Mouse (Mus musculus): Measurements from ENCODE around the gene Vgll4.
"Not testable (repeated sequence)": the region's sequence is repeated elsewhere in the genome, so short reads cannot be mapped to it uniquely, and the experiment has no call there.

The Vgll4 gene

DNA sequence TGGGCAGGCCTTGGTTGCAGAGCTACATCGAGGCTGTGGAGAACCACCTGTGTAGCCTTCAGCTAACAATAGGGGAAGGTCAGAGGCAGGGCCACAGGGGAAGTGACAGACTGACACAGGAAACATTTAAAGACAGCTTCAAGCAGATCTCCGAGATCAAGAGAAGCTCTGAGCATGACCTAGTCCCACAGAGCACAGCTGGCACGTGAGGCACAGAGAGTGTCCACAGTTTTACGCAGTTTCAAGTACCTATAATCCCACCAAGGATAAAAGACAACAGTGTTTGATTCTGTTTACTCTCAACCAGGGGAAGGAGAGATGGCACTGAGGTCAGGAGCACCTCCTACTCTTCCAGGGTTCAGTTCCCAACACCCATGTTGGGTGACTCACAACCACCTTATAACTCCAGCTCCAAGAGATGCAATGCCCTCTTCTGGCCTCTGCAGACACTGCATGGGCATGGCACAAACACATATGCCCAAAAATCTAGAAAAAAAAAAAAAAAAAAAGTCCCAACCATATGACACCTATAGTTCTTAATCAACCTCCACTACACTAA is 75.2 kb downstream of the Vgll4 start:
- DNase-seq (ENCODE audit: low read depth, low spot score), result peak; percentile 72

DNA sequence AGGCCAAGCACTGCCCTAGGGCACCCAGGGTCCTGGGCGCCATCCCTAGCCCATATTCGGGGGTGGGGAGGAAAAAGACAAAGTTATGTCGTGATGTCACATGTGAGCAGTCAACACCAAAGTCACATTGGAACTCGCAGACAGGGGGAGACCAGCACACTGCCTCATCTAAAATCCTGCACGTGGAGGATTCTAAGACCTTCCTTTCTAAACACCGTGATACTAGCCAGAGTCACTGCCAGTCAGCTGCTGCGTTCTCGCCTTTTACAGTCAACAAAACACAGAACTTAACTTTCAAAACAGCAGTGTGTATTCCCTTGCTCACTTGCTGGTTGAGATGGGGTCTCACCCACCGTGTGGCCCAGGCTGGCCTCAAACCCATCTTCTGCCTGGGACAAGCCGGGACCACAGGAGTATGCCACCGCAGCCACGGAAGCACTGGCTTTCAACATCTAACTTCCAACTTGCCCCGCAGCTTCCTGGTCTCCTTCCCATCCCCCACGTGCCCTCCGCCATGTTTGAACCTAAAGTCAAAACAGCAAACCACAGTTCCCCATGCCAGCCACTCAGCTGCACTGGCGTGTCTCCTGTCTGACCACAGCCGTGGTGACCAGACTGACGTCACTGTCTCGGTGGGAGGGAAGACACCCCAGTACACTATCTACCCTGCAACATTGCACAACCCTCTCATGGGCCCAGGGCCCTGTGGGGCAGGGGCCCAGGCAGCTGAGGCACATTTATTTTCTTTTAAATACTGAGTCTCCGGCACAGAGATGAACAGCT is 76.2 kb downstream of the Vgll4 start:
- peak; percentile 88 for DNase-seq (ENCODE audit: low read depth, low spot score)

DNA sequence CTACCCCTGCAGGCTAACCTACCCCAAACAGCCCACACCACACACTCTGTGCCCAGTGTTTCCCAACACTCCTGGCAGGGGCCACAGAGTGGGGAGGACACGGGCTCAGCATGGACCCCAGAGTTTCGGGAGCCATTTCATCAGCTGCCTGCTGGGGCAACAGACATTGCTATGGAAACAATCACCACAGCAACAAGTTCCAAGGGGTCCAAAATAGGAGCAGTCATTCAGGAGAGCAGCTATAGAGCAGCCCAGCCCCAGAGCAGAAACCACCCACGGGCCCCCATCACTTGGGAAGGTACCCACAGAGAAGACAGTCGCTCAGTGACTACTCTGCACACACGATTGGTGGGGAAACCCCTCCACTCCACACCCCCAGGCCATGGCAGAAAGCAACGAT is 77.4 kb downstream of the Vgll4 start:
- DNase-seq (ENCODE audit: low read depth, low spot score), result peak; percentile 70

DNA sequence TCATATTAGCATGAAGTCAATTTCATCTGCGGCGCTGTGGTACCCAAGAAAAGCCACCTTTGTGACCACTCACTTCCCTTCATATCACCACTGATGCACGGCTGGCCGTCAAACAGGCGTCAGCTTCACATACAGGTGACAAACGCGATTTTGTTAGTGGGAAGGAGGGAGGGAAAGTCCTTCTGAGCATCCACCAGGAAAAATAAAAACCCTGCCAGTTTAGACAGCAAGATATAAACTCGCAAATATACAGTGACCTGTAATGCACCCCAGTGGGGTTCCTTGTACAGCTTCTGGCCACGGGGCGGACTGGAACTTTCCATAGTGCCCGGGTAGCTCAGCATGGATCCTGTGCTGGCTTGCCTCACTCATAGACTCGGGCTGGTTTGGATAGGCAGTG is 78.0 kb downstream of the Vgll4 start:
- no peak for DNase-seq (ENCODE audit: low read depth, low spot score)

DNA sequence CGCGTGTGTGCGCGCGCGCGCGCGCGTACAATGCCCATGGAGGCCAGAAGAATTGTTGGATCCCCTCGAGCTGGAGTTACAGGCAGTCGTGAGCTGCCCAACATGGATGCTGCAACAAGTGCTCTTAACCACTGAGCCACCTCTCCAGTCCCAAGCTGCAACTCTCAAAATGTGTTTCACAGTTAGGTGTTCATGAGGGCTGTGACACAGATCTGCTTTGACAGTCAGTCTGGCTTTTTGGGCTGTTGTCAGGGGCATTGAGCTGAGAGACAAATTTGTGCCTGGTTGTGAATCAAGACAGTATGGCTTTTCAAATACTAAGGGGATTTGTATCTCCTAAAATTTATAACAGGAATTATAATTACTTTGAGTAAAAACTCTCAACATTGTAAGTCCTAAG is 78.5 kb downstream of the Vgll4 start:
- DNase-seq (ENCODE audit: low read depth, low spot score), result no peak

DNA sequence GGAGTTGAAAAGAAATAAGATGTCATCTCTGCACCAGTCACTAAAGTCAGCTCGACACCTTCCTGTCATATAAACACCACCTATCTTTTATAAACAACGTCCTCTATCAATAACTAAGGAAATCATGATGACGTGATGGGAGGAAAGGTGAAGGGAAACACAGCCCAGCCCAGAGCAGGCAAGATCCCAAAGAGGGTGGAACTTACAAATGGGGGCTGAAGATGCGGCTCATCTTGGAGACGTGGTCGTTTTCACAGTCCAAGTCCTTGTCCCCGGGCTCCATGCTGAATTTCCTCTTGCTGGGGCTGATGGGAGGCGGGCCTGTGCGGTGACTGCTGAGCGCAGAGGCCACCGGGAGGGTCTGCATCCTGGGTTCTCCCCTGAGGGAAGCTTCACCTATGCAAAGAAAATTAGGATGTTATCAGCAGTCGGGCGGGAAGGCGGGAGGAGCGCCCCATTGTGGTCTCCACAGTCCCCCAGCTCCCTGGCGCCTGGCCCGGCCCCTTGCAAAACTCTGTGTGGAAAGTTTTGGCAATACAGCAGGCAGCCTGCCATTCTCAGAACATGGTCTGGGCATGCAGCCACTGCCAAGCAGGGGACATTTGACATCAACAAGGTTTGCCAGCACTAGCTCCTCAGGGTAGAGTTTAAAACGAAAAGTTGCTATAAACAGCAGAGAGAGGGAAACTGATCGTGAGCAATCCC is 79.2 kb downstream of the Vgll4 start:
- DNase-seq (ENCODE audit: low read depth, low spot score), result no peak

DNA sequence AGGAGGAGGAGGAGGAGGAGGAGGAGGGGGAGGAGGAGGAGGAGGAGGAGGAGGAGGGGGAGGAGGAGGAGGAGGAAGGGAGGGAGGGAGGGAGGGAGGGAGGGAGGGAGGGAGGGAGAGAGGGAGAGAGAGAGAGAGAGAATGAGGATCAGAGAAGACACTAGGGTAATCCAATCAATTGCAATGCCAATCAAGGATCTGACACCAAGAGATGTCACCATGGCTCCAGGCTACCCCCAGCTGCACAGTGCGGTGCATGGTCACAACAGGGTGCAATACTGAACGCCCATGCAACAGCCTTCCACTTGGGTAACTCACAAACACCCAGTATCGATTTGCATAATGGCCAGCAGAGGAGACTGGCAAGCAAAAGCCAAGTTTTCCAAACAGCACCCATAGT is 79.8 kb downstream of the Vgll4 start:
- not testable (repeated sequence) for DNase-seq (ENCODE audit: low read depth, low spot score)

DNA sequence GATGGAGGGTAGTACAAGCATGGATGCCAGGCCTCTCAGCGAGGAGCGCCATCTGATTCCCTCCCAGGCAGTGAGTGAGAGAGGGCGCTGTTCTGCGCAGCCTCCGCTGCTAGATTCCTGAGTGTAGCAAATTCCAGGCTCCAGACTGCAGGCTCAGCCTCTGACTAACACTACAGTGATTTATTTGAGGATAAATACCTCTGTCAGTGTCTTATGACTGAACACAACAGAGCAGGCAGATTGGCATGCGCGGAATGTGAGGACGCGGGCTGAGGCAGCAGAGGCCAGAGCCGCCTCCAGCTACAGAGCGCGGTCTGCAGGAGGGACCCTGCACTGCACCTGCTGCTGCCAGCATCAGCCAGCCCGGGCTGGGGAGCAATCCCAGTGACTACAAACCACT is 80.9 kb downstream of the Vgll4 start:
- no peak for DNase-seq (ENCODE audit: low read depth, low spot score)

DNA sequence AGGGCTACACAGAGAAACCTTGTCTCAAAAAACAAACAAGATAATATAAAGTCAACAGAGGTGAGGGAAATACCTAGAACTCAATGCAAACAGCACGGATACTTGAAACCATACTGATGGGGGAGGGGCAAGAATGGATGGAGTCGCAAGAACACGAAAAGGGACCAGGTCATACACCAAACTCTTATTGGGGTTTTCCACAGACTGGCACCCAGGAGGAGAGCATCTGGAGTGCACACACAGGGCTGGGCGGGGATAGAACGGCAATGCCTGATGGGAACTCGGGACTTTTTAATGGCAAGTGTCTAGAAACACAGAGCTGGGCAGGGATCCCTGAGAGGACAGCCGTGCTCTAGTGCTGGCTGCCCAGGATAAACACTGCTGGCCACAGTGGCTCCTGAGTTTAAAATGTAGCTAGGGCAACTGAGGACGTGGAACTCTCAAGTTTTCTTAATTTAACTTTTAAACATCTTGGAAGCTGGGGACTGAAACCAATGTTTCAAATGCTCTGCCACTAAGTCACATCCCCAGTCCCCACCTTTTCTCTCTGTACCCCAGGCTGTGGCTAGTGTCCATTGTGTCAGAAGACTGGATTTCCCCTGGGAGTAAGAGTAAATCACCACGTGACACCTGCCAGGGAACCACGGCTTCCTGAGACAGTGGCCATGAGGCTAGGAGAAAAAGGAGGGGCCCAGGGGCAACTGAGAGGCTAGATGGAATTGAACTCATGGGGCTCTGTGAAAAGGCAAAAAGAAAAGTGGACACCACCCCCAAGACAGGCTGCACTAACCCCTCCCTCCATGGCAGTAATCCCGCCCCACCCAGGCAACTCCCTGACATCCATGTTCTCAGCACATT is 83.1 kb downstream of the Vgll4 start:
- no peak for DNase-seq (ENCODE audit: low read depth, low spot score)

DNA sequence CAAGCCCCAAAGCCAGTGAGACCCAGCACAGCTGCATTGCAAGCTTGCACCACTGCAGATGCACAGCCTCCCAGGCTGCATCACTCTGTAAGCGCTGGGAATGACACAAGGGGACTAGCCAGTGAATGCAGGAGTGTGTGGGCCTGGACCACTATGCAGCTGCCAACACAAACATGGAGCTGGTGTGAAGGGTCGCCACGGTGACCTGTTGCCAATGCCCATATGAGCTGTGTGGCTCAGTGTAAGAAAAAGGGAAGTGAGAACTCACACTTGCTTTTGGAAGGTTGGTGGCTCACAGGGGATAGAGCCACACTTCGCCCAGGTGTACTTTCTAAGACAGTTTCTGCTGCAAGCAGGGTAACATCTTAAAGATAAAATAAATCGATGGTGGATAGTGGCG is 83.8 kb downstream of the Vgll4 start:
- no peak for DNase-seq (ENCODE audit: low read depth, low spot score)

DNA sequence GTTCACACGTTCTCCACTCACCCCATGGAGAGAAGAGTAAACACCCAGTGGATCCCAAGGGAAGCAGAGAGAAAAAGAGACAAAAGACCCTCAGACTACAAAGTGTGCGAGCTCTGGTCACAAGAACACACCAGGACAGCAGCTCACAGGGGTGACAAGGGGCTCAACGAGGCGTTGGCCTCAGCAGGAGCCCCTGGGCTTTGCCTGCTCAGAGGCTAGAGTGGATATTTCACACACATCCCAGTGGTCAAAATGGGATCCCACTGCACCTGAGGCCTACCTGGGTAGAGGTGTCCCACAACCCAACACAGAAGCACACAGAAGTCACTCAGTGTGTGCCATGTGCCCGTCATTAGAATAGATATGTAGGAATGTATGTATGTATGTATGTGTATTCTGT is 84.7 kb downstream of the Vgll4 start:
- no peak for DNase-seq (ENCODE audit: low read depth, low spot score)

DNA sequence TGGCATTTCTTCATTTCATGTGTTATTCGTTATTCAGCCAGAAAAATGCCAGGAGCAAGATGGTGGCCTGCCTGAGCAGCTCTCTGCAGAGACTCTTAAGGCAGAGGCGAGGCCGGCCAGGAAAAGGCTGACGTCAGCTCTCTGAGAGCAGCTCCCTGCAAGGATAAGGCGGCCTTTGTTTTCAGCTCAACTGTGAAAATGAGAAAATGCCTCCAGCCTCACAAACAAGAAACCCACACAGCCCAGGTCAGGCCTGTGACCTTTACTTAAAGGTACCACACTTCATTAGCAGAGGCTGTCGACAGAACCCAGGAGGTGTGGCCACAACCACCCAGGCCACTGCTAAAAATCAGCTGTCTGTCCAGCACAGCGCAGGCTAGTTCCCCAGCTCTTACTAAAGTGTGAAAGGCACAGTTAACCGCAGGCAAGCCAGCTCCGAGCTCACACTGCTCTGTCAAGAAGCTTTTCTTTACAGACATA is 86.5 kb downstream of the Vgll4 start:
- peak; percentile 47 for DNase-seq (ENCODE audit: low read depth, low spot score)

DNA sequence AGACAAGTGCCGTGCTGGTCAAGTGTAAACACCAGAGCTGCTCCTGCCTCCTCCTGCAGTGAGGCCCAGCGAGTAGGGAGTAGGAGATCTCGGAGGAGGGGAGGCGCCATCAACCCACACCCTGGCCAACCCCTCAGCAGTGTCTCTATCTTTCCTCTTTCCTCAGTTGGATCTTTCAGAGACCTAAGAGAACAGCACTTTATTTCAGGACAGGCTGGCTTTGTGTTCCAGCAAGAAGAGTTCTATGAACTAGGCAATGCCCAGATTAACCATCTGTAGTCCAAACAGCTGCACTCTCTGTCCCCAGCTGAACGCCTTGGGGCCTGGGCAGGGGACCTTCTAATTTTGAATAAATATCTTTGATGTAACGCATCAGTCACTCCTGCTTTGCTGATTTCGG is 87.1 kb downstream of the Vgll4 start:
- no peak for DNase-seq (ENCODE audit: low read depth, low spot score)

DNA sequence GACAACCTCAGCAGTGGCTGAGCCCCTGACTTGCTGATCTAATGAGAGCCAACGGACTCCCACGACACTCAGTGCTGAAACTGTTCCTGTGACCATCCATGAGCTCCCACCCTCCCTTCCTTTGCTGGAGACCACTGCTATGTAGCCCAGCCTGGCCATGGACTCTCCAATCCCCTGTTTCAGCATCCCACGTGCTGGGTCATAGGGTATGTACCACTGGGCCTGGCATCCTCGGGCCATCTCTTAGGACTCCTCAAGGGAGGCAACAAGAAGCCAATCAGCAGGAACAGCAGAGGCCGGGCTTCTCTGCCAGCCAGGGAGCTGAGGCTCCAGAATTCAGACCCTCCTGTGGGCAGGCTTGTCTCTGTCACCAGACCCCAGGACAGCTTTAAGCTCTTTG is 87.6 kb downstream of the Vgll4 start:
- no peak for DNase-seq (ENCODE audit: low read depth, low spot score)

DNA sequence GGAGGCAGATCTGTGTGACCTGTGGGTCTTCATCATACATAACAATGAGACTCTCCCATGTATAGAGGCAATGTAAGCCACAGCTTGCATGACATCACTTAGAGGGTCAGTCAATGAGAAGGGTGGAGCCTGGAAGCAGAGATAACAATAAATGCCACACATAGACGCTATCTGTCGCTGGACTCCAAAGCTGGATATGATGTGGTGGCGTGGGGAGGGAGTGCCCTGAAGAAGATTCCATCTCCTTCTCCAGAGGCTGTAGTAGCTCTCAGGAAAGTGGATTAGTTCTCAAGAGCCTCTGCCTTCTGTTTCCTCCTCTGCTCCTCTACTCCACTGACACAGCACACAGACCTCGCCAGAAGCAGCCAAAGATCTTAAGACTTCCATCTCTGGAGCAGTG is 89.0 kb downstream of the Vgll4 start:
- no peak for DNase-seq (ENCODE audit: low read depth, low spot score)

DNA sequence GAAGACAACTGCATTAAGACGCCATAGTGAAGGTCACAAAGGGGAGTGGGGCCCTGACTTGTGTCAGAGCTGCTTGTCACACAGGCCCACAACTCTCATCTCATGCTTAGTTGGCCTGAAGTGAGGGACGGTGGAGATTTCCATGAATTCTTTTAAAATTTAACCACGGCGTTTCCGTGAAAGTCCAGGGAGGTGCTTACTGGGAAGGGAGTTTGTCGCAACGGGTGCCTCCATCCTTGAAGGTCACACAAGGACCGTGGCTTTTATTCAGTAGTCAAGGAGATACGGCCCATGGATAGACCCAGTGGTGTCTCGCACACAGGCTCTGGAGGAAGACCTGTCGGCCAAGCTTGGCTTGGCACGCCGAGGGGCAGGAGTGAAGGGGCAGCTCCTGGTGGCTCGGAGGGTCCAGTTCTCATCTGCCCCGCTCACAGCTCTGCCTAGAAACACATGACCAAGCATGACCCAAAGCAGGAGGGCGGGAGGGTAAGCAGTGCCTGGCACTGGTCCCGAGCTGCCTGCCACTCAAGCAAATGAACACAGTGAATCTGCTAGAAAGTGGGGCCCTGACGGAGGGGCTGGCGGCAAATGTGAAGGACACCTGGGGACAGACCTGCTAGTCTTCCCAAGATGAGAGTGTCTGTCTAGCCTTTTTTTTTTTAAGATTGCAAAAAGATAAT is 90.8 kb downstream of the Vgll4 start:
- DNase-seq (ENCODE audit: low read depth, low spot score), result no peak

DNA sequence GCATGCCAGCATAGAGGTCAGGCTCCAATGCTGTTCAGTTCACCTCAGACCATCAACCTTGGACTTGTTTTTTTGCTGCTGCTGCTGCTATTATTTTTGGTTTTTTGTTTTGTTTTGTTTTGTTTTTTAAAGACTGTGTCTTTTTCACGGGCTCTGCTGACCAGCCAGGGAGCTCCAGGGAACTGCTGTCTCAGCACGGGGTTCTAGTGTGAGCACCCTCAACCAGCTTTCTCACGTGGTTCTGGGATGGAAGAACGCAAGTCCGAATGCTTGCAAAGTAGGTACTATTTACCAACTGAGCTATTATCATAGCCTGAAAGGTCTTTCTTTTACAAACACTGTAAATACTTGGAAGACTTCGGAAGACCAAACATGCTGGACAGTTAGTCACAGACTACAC is 93.2 kb downstream of the Vgll4 start:
- DNase-seq (ENCODE audit: low read depth, low spot score), result no peak

DNA sequence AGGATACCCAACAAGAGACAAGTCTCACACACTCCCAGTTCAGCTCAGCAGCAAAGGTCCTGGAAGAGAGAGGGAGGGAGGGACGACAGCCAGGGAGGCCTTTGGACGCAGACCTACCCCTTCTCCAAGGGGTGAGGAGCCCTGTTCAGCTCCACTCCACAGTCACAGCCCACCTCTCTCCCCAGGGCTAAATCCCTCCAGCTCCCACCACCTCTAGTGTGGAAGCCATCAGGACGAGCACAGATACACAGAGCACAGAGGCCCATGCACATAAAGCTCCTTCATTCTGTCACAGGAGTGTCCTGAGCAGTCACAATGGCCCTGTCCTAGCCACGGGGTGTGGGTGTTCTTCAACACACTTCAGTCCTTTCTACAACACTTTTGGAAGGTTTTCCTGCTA is 93.8 kb downstream of the Vgll4 start:
- DNase-seq (ENCODE audit: low read depth, low spot score), result no peak

DNA sequence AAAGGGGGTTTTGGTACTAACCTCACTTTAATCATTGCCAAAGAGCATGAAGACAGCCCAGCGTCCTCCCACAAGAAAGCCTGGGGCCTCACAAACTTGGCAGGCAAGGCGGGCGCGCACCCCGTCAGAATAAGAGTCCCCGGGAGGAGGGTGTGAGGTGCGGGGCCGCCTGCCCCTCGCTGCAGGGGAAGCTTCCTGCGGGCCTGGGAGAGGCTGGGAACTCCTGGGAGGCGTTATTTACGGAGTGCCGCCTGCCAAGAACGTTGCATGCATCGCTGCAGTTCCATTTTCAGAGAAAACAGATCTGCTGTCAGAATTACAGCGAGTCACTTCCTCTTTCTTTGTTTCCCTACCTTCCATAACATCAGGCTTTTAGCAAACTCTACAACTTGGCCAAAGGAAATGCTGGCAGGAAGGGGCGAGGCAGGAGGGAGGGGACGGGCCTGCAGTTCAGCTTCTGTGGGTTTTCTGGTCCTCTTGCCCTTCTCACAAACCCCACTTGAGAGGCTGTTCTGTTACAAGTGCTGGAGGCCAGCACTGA is 94.7 kb downstream of the Vgll4 start:
- DNase-seq (ENCODE audit: low read depth, low spot score), result peak; percentile 87

DNA sequence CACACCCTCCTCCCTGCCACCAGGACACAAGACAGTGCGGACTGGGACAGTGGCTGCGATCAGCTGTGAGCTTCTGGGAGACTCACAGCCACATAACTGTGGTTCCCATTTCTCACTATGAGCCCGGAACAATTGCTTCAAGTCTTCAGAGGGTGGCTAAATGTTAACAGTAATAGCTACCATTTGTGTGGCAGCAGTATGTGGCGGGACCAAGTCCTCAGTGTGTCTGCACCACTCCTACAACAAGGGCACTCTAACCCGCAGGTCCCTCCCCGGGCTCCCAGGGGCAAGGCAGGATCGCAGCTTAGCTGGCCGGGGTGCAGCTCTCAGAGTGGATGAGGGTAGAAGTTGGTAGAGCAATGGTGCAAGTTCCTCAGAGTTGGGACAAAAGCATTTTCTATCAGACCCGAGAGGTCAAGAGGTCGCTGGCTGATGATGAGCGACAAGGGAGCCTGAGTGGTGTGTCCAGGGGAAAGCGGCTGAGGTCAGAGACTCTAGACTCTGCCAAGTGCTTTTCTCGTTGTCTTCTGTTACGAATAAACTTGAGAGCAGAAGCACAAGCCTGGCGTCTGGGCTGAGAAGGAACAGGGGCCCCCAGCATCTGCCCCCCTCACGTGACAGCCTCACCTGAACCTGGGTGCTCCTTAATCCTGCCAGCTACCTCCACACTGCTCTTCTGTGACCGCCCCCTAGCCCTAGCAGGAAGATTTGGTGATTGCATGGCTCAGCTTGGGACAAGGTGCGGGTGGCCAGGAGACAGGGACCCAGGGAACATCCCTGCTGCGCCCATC is 95.5 kb downstream of the Vgll4 start:
- DNase-seq (ENCODE audit: low read depth, low spot score), result peak; percentile 30

All from CD4-positive helper T cell, adult 2 months (primary cell).